Mouse (Mus musculus) midbrain, embryonic 14.5 days (tissue): ENCODE results near the gene BC003965. TPM values are rescaled to one million over a fixed set of nuclear protein-coding genes. Genes with fewer than 3 reads are reported as not detected.

Experiments
- ATAC-seq: fragments of 200-750 bp; cut with Nextera tagmentation; 2 replicates; pipeline ENCODE4 v1.8.0; 2017; ENCODE audit warnings: moderate number of reproducible peaks, moderate library complexity; ENCODE audit not compliant: low FRiP score, low TSS enrichment
- DNase-seq: peaks from one replicate; pipeline ENCODE4 v3.0.0-alpha.2; 2015
- H3K27ac ChIP-seq: fragments of 300-500 bp; sonication (generic); replicated peaks from 2 replicates; pipeline ENCODE4 v1.5.1; 2014; ENCODE audit warnings: mild to moderate bottlenecking, low read depth, low read length, moderate library complexity
- H3K27me3 ChIP-seq: fragments of 300-500 bp; sonication (generic); 2 replicates; pipeline ENCODE4 v1.6.1; 2014; ENCODE audit warnings: low read length, control low read depth, mixed read lengths; ENCODE audit not compliant: control insufficient read depth, insufficient read depth
- H3K36me3 ChIP-seq: fragments of 300-500 bp; sonication (generic); 2 replicates; pipeline ENCODE4 v1.6.1; 2014; ENCODE audit warnings: low read length, control low read depth; ENCODE audit not compliant: control insufficient read depth, insufficient read depth
- H3K4me1 ChIP-seq: fragments of 300-500 bp; sonication (generic); 2 replicates; pipeline ENCODE4 v1.6.1; 2014; ENCODE audit warnings: mild to moderate bottlenecking, antibody characterized with exemption, low read length, control low read depth; ENCODE audit not compliant: control insufficient read depth, insufficient read depth
- H3K4me2 ChIP-seq: fragments of 300-500 bp; sonication (generic); 2 replicates; pipeline ENCODE4 v1.6.1; 2014; ENCODE audit warnings: mild to moderate bottlenecking, low read length, moderate library complexity
- H3K4me3 ChIP-seq: fragments of 300-500 bp; sonication (generic); replicated peaks from 2 replicates; pipeline ENCODE4 v1.5.1; 2014; ENCODE audit warnings: low read depth, low read length
- H3K9ac ChIP-seq: fragments of 300-500 bp; sonication (generic); replicated peaks from 2 replicates; pipeline ENCODE4 v1.6.1; 2014; ENCODE audit warnings: mild to moderate bottlenecking, low read length, moderate library complexity
- H3K9me3 ChIP-seq: fragments of 300-500 bp; sonication (generic); 2 replicates; pipeline ENCODE4 v1.6.1; 2016; ENCODE audit warnings: low read length, control low read depth, mixed read lengths; ENCODE audit not compliant: control insufficient read depth
- WGBS: fragments of 180-500 bp; shearing (Covaris S2); extraction: QIAGEN DNeasy Blood & Tissue Kit; methylation state at CpG from one replicate; pipeline ENCODE4 v1.1.7; 2014; 5-methylcytosine and 5-hydroxymethylcytosine counted together
- polyA plus RNA-seq: library from polyadenylated mRNA; unstranded; fragments of >200 nt; fragmentation: Nextera tagmentation; extraction: Ambion mirVana; gene quantifications from 2 replicates; pipeline ENCODE4 v1.2.1, GENCODE M21; 2014

Gene BC003965
- polyA plus RNA-seq, 1 experiment from 2014 or later: 34.3 TPM

DNA sequence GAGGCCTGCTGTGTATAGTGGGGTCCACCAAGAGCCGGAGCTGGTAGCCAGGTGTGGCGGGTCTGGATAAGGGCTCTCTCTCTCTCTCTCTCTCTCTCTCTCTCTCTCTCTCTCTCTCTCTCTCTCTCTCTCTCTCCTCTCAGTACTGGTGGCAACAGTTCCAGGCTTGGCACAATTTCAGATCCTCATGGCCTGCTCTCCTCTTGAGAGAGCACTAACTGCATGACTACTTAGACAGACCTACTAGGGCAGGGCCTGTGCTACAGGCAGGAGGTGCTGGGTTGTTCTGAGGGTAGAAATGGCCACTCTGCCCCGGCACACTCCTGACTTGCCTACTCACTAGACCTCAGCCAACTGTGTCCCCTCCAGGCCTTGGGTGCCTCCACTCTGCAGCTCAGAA is 11.8 kb upstream of the BC003965 start:
- ATAC-seq: no peak
- DNase-seq: no peak
- no peaks in the 10 kb centered on the region for H3K4me1 ChIP-seq
- no peaks in the 10 kb centered on the region for H3K27me3 ChIP-seq
- 81% methylated on average over 3 of the region's 3 CpGs for WGBS
- no peaks in the 10 kb centered on the region for H3K36me3 ChIP-seq
- no peak overlapping the region for H3K4me2 ChIP-seq
- H3K9me3 ChIP-seq: no peaks in the 10 kb centered on the region
- no peak overlapping the region for H3K27ac ChIP-seq
- H3K9ac ChIP-seq: no peak overlapping the region
- H3K4me3 ChIP-seq: no peak overlapping the region

DNA sequence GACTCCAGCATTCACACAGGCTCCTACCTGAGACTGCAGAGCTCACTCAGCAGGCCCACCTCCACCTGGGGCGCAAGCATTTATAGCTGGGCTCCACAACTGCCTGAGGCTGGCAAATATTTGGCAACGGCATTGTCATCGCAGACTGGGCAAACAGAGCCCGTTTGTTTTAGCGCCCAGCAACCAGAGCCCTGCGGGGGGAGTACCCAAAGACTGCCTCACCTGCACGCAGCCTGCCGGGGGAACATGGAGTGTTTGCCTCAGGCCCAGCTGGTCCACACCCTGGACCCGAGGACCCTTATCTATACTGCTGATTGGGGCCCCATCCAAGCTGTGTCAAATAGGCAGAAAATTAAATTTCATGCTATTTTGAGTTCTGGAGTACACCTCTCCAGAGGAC is 8.9 kb upstream of the BC003965 start, which contains the start of gene Gm38655:
Gene Gm38655, minus strand, starts transcription at position 61 of the 400 bp plus-strand sequence.
- H3K36me3 ChIP-seq: no peaks in the 10 kb centered on the region
- no peak within 1 kb of the TSS for H3K4me2 ChIP-seq
- DNase-seq (no peak), ATAC-seq (no peak)
- no peaks in the 10 kb centered on the region for H3K4me1 ChIP-seq
- no peak within 1 kb of the TSS for H3K4me3 ChIP-seq
- H3K27me3 ChIP-seq: no peaks in the 10 kb centered on the region
- 71% methylated on average over 9 of the region's 9 CpGs for WGBS
- H3K9me3 ChIP-seq: no peaks in the 10 kb centered on the region
- no peak within 1 kb of the TSS for H3K9ac ChIP-seq
- no peak within 1 kb of the TSS for H3K27ac ChIP-seq

DNA sequence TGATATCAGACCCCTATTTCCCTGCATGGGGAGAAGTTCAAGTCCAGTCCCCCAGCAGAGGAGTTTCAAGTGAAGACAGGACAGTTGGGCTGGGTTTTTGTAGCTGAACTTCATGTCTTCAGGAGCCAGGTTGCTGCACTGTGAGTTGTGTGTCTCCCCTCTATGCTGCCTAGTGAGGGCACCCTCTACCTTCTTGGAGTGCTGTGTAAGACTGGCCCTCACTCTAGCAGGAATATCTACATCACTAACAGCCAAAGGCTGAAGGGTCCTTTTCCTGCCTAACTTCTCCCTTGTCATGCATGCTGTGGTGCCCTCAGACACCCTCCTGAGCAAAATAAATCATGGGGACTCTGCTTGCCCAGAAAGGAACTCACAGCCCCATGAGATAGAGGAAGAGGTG is 1.1 kb upstream of the BC003965 start:
- H3K4me2 ChIP-seq: peak overlapping the region; percentile 99
- no peaks in the 10 kb centered on the region for H3K27me3 ChIP-seq
- H3K4me3 ChIP-seq: peak overlapping the region; percentile 87
- H3K27ac ChIP-seq: no peak overlapping the region
- no peaks in the 10 kb centered on the region for H3K9me3 ChIP-seq
- H3K36me3 ChIP-seq: no peaks in the 10 kb centered on the region
- DNase-seq: no peak
- peaks cover 18% of the 10 kb centered on the region for H3K4me1 ChIP-seq
- peak overlapping the region; percentile 89; the same call in 1 of the 2 replicates for H3K9ac ChIP-seq
- ATAC-seq: no peak

DNA sequence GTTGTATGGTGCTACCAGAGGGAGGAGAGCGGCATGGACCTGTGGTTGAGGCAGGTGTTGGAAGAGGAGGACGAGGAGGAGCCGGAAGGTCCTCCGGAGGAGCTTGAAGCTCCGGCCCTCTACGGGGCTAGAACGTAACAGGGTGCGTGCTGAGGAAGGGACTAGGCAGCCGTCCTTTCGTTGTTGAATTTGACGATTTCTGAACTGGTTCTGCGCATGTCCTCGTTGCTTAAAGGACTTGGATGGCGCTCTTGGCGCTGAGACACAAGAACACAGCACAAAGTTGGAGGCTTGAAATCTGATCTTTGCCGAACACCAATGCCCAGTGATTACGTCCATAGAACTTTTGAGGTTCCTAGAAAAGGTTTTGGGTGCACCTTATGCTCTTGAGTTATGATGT is 607 bp downstream of the BC003965 start:
- Histone ChIP-seq H3K4me2 (peak overlapping the region; percentile 99), H3K27ac (peak overlapping the region; percentile 93; the same call in 1 of the 2 replicates), H3K4me1 (peaks cover 27% of the 10 kb centered on the region), H3K36me3 (no peaks in the 10 kb centered on the region), H3K27me3 (no peaks in the 10 kb centered on the region), H3K9ac (peak overlapping the region; percentile 89), H3K9me3 (no peaks in the 10 kb centered on the region), H3K4me3 (peak overlapping the region; percentile 87)
- no peak; the same call in 1 of the 2 replicates for ATAC-seq
- no peak for DNase-seq
- WGBS: 11% methylated on average over 17 of the region's 17 CpGs

DNA sequence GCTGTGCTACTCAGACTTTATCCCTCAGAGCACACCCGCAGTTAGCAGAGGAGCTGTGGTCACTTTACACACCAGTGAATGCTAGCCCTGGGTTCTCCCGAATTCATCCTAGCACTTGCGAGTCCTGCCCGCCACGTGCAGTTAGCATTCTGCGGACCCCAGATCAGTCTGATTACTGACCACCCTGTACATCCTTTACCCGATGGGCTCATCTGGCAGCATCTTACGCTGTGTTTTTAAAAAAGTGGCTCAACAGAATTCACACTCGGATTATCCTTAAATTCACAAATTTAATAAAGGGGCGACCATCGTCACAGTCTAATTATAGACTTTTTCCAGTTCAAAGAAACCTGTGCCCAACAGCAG is 3.4 kb downstream of the BC003965 start:
- H3K4me2 ChIP-seq: peak overlapping the region; percentile 71
- ATAC-seq (no peak), DNase-seq (no peak)
- H3K36me3 ChIP-seq: peaks cover 12% of the 10 kb centered on the region; the same call in 1 of the 2 replicates
- peak overlapping the region; percentile 79 for H3K9ac ChIP-seq
- H3K9me3 ChIP-seq: no peaks in the 10 kb centered on the region
- peaks cover 27% of the 10 kb centered on the region for H3K4me1 ChIP-seq
- no peaks in the 10 kb centered on the region for H3K27me3 ChIP-seq
- WGBS: 4% methylated on average over 11 of the region's 11 CpGs
- 0 out of 2 replicates have a peak overlapping the region, but pooled peaks have one; percentile 76 for H3K27ac ChIP-seq
- H3K4me3 ChIP-seq: peak overlapping the region; percentile 90

DNA sequence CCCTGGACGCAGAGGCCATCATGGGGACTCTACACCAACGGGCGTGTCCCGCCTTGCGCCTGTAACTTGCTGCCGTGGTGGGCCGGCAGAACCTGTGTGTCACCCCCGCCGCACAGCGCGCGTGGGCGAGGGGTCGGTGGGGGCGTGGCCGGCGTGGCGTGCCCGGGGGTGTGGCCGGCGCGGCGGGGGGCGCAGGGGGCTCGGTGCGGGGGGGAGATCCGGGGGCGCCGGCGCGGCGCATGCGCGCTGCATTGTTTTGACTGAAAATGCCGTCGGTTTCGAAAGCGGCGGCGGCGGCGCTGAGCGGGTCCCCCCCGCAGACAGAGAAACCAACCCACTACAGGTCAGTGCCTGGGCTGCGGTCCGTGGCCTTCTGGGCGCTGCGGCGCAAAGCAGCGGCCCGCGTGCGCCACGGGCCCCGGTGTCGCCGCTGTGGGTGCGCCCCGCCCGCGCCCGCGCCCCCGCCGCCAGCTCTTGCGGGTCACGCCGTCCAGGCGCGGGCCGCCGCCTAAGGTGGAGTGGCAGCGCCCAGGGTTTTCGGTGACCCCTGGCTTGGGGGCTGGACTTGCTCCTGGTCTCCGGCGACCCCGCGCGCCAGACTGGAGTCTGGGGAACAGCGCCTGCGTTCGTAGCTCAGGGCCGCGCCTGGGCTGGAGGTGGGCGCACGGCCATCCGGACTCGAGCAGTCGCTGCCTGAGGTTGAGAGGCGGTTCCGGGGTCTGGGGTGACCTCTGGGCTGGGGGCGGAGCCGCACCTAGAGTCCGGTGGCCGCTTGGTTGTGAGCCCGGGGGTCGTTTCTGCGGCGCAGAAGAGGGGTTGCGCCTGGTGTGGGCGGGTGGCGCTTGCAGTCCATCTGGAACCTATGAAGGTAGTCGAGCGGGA is 4.0 kb downstream of the BC003965 start, which contains the start of gene Unkl:
Gene Unkl, plus strand, starts transcription at position 248 of the 882 bp plus-strand sequence.
- H3K27me3 ChIP-seq: no peaks in the 10 kb centered on the region
- H3K27ac ChIP-seq: peak within 1 kb of the TSS; percentile 76
- peak; percentile 88 for DNase-seq
- peak within 1 kb of the TSS; percentile 71 for H3K4me2 ChIP-seq
- 1% methylated on average over 102 of the region's 104 CpGs for WGBS
- H3K36me3 ChIP-seq: peaks cover 12% of the 10 kb centered on the region; the same call in 1 of the 2 replicates
- H3K9ac ChIP-seq: peak within 1 kb of the TSS; percentile 79
- H3K9me3 ChIP-seq: no peaks in the 10 kb centered on the region
- peak; percentile 51 for ATAC-seq
- peak within 1 kb of the TSS; percentile 90 for H3K4me3 ChIP-seq
- H3K4me1 ChIP-seq: peaks cover 25% of the 10 kb centered on the region

DNA sequence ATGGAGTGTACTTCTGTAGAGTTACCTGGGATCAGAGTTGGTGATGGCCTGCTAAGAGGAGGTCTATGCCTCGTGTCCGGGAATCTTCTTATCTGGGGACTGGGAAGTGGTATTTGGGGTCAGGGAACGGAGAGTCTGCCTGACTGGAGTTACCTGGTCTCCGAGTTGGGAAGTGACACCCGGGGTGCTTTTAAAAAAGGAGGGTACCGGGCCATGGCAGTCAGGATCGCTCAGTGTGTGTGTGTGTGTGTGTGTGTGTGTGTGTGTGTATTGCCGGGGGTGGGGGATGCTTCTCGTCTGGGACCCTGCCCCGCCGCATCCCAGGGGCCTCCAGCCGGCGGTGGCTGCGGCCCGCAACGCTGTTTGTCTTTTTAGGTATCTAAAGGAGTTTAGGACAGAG is 4.7 kb downstream of the BC003965 start:
- Histone ChIP-seq H3K4me1 (peaks cover 20% of the 10 kb centered on the region), H3K27ac (no peak overlapping the region), H3K36me3 (peaks cover 15% of the 10 kb centered on the region; the same call in 1 of the 2 replicates), H3K4me2 (peak overlapping the region; percentile 71), H3K9ac (peak overlapping the region; percentile 79), H3K4me3 (peak overlapping the region; percentile 90), H3K27me3 (no peaks in the 10 kb centered on the region), H3K9me3 (no peaks in the 10 kb centered on the region)
- ATAC-seq (no peak), DNase-seq (no peak)
- WGBS: 2% methylated on average over 16 of the region's 16 CpGs

DNA sequence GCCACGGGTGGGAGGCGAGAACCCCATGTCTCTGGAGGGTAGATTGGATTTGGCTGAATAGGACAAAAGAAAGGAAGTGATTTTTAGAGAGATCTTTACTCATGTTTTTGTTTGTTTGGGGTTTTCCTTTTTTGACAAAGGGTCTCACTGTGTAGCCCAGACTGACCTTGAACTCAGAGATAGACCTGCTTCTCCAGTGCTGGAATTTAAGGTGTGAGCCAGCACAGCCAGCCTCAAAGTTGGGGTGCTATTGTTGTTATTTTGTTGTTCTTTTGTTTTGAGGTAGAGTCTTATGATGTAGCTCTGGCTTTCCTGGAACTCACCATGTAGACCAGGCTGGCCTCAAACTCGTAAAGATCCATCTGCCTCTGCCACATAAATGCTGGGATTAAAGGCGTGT is 18.0 kb downstream of the BC003965 start:
- Histone ChIP-seq H3K4me2 (no peak overlapping the region), H3K27me3 (no peaks in the 10 kb centered on the region), H3K9ac (no peak overlapping the region), H3K4me3 (no peak overlapping the region), H3K9me3 (no peaks in the 10 kb centered on the region), H3K36me3 (peaks cover 68% of the 10 kb centered on the region), H3K27ac (no peak overlapping the region), H3K4me1 (no peaks in the 10 kb centered on the region)
- ATAC-seq (no peak), DNase-seq (no peak)
- WGBS: 96% methylated on average over 4 of the region's 4 CpGs

DNA sequence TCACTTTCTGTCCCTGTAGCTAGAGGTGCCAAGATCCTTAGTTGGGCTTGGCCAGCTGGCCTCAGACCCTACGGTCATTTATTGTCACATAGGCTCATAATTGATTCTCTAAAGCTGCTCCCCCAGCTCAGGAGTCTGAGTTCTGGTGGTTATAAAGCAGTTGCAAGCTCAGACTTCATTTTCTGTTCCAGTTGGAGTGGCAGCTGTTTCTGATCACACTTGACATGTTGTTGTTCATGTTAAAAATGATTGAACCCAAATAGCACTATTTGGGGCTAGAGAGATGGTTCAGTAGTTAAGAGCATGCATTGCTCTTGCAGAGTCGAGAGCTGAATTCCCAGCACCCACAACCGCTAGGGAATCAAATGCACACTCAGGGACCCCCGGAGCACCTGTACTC is 25.7 kb downstream of the BC003965 start:
- Histone ChIP-seq H3K27ac (no peak overlapping the region), H3K36me3 (peaks cover 94% of the 10 kb centered on the region), H3K9ac (no peak overlapping the region), H3K4me3 (no peak overlapping the region), H3K9me3 (no peaks in the 10 kb centered on the region), H3K4me1 (no peaks in the 10 kb centered on the region), H3K27me3 (no peaks in the 10 kb centered on the region), H3K4me2 (no peak overlapping the region)
- no peak for ATAC-seq
- no peak for DNase-seq
- WGBS: 97% methylated on average over 4 of the region's 4 CpGs
